Mouse (Mus musculus): ENCODE measurements at regions not wholly inside any gene's neighbourhood (a gene's known extent, or its start where the extent isn't known, plus 50 kb on each side); places are given as distances from the start of the nearest gene placed in this dataset.

DNA sequence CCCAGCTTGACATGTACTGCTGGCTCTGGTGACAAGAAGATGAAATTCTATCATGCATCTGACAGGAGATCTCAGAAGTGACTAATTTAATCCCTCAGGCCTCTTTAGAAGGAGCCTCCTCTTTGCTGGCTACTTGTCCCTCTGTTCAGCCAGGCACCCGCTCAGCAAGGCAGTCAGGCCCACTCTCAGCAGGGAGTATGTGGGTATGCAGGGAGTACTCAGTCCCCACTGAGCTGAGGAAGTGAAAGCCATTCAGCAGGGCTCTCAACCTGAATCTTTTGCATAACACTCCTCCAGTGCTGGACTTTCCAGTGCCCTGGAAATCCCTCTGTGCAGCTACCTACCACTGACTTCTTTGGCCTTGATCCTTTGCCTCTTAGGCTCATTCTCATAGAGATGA, 201.3 kb downstream of the Rybp start:
- no peak overlapping the region for H3K9ac ChIP-seq
- no peak overlapping the region for H3K27ac ChIP-seq (ENCODE audit: low read depth)
- H3K4me2 ChIP-seq, result no peak overlapping the region
- H3K9me3 ChIP-seq (ENCODE audit: low read depth, low read length), result no peaks in the 10 kb centered on the region
- H3K27me3 ChIP-seq (ENCODE audit: insufficient read depth, low read length), result no peaks in the 10 kb centered on the region
- H3K4me3 ChIP-seq (ENCODE audit: low read depth, low read length), result no peak overlapping the region
- no peak for TF ChIP-seq CTCF (IDR thresholded peaks at IDR 0.05; ENCODE audit: low read depth)
- no peak for DNase-seq
- H3K4me1 ChIP-seq (ENCODE audit: insufficient read depth), result no peaks in the 10 kb centered on the region
- H3K36me3 ChIP-seq (ENCODE audit: insufficient read depth), result no peaks in the 10 kb centered on the region
- ATAC-seq (ENCODE audit: insufficient read depth), result no peak
- 58% methylated on average over 1 of the region's 1 CpGs for WGBS

DNA sequence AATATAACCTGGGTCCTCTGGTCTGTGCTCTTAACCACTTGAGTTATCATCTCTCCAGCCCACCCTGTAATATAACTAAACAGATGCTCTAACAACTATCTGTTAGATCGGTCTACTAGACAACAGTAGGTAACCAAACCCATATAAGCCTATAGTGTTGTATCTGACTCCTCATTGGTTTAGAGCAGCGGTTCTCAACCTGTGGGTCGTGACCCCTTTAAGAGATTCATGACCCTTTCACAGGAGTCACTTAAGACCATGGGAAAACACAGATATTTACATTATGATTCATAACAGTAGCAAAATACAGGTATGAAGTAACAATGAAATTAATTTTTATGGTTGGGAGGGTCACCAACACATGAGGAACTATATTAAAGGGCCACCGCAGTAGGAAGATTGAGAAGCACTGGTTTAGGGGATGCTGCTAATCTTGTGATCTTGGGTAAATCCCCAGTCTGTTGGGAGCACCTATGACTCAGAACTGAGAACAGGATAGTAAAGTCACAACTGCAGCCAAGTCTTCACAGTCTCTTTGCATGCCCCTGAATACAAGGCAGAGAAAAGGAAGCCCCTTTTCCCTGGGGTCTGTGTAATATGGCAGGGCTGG, 203.3 kb downstream of the Rybp start:
- H3K36me3 ChIP-seq (ENCODE audit: insufficient read depth), result no peaks in the 10 kb centered on the region
- H3K27ac ChIP-seq (ENCODE audit: low read depth), result no peak overlapping the region
- H3K9ac ChIP-seq, result no peak overlapping the region
- H3K4me2 ChIP-seq, result no peak overlapping the region
- no peaks in the 10 kb centered on the region for H3K27me3 ChIP-seq (ENCODE audit: insufficient read depth, low read length)
- DNase-seq (no peak), ATAC-seq (ENCODE audit: insufficient read depth) (no peak)
- H3K4me1 ChIP-seq (ENCODE audit: insufficient read depth), result no peaks in the 10 kb centered on the region
- TF ChIP-seq CTCF (IDR thresholded peaks at IDR 0.05; ENCODE audit: low read depth), result no peak
- no peak overlapping the region for H3K4me3 ChIP-seq (ENCODE audit: low read depth, low read length)
- no peaks in the 10 kb centered on the region for H3K9me3 ChIP-seq (ENCODE audit: low read depth, low read length)
- WGBS, result 92% methylated on average over 4 of the region's 4 CpGs

DNA sequence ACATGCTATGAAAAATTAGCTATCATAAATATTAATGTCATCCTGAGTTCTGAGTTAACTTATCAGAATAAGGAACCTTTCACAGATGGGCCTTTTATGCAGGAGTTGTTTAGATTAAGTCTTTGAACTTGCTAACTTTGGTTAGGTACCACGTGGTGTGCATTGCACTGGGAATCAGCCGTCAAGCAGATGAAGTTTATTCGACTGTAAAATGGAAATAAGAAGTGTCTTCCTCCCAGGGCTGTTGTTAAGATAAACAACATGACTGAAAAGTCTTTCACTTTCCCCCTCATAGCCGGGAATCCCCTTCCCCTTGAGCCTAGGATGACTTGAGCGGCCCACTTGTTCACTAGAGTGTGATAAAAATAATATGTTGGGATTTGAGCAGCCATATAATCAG, 204.2 kb downstream of the Rybp start:
- Histone ChIP-seq H3K27me3 (ENCODE audit: insufficient read depth, low read length) (no peaks in the 10 kb centered on the region), H3K27ac (ENCODE audit: low read depth) (no peak overlapping the region), H3K9ac (no peak overlapping the region), H3K4me3 (ENCODE audit: low read depth, low read length) (no peak overlapping the region), H3K36me3 (ENCODE audit: insufficient read depth) (no peaks in the 10 kb centered on the region), H3K9me3 (ENCODE audit: low read depth, low read length) (no peaks in the 10 kb centered on the region), H3K4me1 (ENCODE audit: insufficient read depth) (no peaks in the 10 kb centered on the region), H3K4me2 (no peak overlapping the region)
- DNase-seq, result no peak
- TF ChIP-seq CTCF (IDR thresholded peaks at IDR 0.05; ENCODE audit: low read depth), result no peak
- no peak for ATAC-seq (ENCODE audit: insufficient read depth)
- 41% methylated on average over 5 of the region's 5 CpGs for WGBS

DNA sequence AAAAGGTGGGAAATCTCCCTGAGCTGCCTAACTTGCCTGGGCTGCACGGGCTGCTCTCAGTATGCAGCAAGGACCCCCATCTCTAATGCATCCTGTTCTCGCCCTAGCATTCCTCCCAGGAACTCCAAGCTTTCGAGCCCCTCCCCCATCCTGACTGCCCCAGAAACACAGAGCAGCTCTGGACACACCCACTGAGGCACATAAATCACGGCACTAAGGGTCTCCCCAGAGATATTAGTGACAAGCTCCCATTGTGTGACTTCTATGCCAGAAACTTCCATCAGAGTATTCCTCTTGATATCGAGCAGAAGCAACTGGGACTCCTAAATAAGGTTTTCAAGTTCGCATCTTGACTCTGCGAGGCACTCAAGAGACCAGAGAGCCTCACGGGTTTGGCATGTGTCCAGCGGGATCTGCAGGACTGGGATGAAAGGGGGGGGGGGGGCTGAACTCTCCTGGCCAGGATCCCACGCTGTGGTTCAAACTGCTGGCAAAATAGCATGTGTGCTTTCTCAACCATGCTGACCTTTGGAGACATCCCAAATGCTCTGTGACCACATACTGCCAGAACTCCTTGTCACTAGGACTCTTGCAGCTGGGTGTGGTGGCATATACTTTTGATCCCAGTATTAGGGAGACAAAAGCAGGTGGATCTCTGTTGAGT, 212.5 kb downstream of the Rybp start:
- peak; percentile 96 for DNase-seq
- no peak for TF ChIP-seq CTCF (IDR thresholded peaks at IDR 0.05; ENCODE audit: low read depth)
- peak; percentile 76 for ATAC-seq (ENCODE audit: insufficient read depth)
- Histone ChIP-seq H3K27me3 (ENCODE audit: insufficient read depth, low read length) (no peaks in the 10 kb centered on the region), H3K4me1 (ENCODE audit: insufficient read depth) (peaks cover 4% of the 10 kb centered on the region), H3K9ac (no peak overlapping the region), H3K27ac (ENCODE audit: low read depth) (no peak overlapping the region), H3K36me3 (ENCODE audit: insufficient read depth) (no peaks in the 10 kb centered on the region), H3K4me3 (ENCODE audit: low read depth, low read length) (no peak overlapping the region), H3K9me3 (ENCODE audit: low read depth, low read length) (no peaks in the 10 kb centered on the region), H3K4me2 (peak overlapping the region; percentile 41)
- WGBS, result 3% methylated on average over 10 of the region's 10 CpGs

DNA sequence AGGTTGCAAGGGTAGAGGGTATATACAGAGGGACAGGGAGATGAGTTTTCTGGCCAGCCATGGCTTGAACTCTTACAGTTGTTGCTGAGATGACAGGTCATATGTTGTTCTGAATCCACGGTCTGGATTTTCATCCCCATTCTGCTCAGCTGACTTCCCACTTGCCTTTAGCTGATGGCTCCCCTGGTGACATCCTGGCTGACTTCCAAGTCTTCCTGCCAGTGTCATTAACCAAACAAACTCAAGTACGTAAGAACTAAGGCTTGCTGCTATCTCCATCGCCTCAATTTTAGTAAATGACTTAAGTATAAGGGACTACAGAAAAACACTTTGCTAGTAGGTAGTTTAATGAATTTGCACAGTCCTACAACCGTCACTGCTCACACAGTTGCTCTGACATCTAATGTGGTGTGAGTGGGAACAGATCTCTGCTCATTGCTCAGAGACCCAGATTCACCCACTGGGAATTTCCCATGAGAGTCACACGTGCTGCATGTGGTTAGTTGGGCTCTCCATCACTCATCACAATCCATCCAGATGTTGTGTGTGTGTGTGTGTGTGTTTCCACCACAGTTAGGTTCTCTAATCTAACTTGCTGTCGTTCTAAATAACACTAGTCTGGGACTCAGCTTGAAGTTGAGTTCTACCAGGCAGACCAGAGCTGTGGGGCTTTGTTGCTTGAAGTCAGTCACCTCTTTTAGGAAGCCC, 214.9 kb downstream of the Rybp start:
- DNase-seq, result peak; percentile 67
- TF ChIP-seq CTCF (IDR thresholded peaks at IDR 0.05; ENCODE audit: low read depth), result no peak
- H3K27ac ChIP-seq (ENCODE audit: low read depth), result no peak overlapping the region
- H3K36me3 ChIP-seq (ENCODE audit: insufficient read depth), result no peaks in the 10 kb centered on the region
- no peaks in the 10 kb centered on the region for H3K27me3 ChIP-seq (ENCODE audit: insufficient read depth, low read length)
- H3K4me2 ChIP-seq, result no peak overlapping the region
- no peak overlapping the region for H3K4me3 ChIP-seq (ENCODE audit: low read depth, low read length)
- WGBS, result 19% methylated on average over 6 of the region's 6 CpGs
- H3K9ac ChIP-seq, result no peak overlapping the region
- H3K4me1 ChIP-seq (ENCODE audit: insufficient read depth), result peaks cover 4% of the 10 kb centered on the region
- H3K9me3 ChIP-seq (ENCODE audit: low read depth, low read length), result no peaks in the 10 kb centered on the region
- ATAC-seq (ENCODE audit: insufficient read depth), result no peak

DNA sequence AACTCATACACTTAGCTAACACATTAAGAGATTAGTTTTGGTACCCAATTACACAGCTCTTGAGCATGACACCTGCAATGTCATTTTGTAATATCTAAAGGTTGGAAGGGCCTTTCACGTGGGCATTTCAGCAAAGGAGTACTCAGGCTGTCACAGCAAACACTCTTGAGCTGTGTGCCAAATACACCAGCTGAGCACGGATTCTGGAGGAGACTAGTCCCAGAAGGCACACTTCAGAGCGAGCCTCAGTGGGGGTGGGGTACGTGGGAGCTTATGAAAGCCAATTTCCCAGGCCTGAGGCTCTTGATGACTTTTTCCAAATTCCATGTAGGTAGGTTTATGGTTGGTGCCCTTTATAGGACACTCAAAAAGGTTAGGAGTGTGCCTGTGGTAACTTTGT, 218.1 kb downstream of the Rybp start:
- Histone ChIP-seq H3K9ac (no peak overlapping the region), H3K4me1 (ENCODE audit: insufficient read depth) (no peaks in the 10 kb centered on the region; the same call in 1 of the 2 replicates), H3K4me2 (no peak overlapping the region), H3K36me3 (ENCODE audit: insufficient read depth) (no peaks in the 10 kb centered on the region), H3K27me3 (ENCODE audit: insufficient read depth, low read length) (no peaks in the 10 kb centered on the region), H3K27ac (ENCODE audit: low read depth) (no peak overlapping the region), H3K9me3 (ENCODE audit: low read depth, low read length) (no peaks in the 10 kb centered on the region), H3K4me3 (ENCODE audit: low read depth, low read length) (no peak overlapping the region)
- DNase-seq (no peak), ATAC-seq (ENCODE audit: insufficient read depth) (no peak)
- TF ChIP-seq CTCF (IDR thresholded peaks at IDR 0.05; ENCODE audit: low read depth), result no peak
- 56% methylated on average over 4 of the region's 4 CpGs for WGBS

DNA sequence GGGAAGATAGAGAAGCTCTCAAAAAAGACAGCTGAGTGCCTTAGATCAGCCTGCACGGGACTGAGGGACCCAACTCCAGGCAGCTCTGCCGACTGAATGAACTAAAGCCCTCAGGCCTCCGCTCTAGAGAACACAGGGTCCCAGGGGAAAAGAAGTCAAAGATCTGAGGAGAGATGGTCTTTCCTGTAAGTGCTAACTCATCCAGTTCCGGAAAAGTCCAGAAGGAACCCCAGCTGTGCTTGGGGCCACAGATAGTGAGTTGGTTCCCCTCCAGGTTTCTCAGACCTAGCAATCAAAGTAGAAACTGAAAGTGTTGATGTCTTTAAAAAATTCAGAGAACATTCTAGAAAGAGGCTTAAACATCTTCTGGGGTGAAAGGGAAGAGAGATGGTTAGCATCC, 220.0 kb downstream of the Rybp start:
- 80% methylated on average over 4 of the region's 4 CpGs for WGBS
- ATAC-seq (ENCODE audit: insufficient read depth) (no peak), DNase-seq (no peak)
- no peaks in the 10 kb centered on the region for H3K9me3 ChIP-seq (ENCODE audit: low read depth, low read length)
- H3K27me3 ChIP-seq (ENCODE audit: insufficient read depth, low read length), result no peaks in the 10 kb centered on the region
- H3K36me3 ChIP-seq (ENCODE audit: insufficient read depth), result no peaks in the 10 kb centered on the region
- H3K4me1 ChIP-seq (ENCODE audit: insufficient read depth), result no peaks in the 10 kb centered on the region
- no peak overlapping the region for H3K4me2 ChIP-seq
- no peak overlapping the region for H3K4me3 ChIP-seq (ENCODE audit: low read depth, low read length)
- no peak overlapping the region for H3K9ac ChIP-seq
- no peak overlapping the region for H3K27ac ChIP-seq (ENCODE audit: low read depth)
- TF ChIP-seq CTCF (IDR thresholded peaks at IDR 0.05; ENCODE audit: low read depth), result no peak
